Mouse (Mus musculus): ENCODE results near the gene Mmp1b. TPM values are rescaled to one million over a fixed set of nuclear protein-coding genes. Genes with fewer than 3 reads are reported as not detected.

Gene Mmp1b
- polyA plus RNA-seq (2012), result not detected in 2 replicates

GRCm38 (mm10) chr9:7387947-7388346 lies at the start of gene Mmp1b:
TSS of gene Mmp1b (minus strand) at chr9:7388047.

DNA sequence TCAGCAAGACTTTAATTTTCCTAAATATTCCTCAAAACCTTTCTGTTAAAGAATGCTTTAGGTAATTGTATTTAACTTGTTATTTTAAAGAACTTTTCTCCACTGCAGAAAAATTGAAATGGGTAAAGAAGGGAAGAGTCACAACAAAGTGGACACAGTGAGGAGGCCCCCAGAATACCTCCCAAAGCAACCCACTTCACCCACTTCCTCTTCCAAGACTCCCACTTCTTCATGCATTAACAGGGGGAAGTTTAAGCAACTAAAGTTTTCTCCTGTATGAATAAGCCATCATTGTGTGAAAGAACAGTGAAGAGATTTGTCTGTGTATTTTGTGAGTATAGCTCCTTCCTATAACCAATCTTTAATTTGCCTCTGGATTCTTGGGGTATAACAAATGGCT lies 43.7 kb downstream of the Mmp1b start, which contains the start of gene Mmp12:
Mmp12 (plus strand) TSS at position 275 of the 400 bp plus-strand sequence.

Other genes starting within 250 kb of the Mmp1b start
- gene Dync2h1, start 203.6 kb downstream of the Mmp1b start, polyA plus RNA-seq (2012), result 0.06 and 0.30 TPM in 2 replicates
- 123 and 126 TPM in 2 replicates for gene Dcun1d5, start 203.5 kb downstream of the Mmp1b start, polyA plus RNA-seq (2012)
- 0.05 TPM in 1 of 2 replicates, not detected in the other for gene Mmp13, start 115.5 kb downstream of the Mmp1b start, polyA plus RNA-seq (2012)
- not detected in 2 replicates for gene Mmp12, start 43.7 kb downstream of the Mmp1b start, polyA plus RNA-seq (2012)
- not detected in 2 replicates for gene Mmp3, start 57.8 kb upstream of the Mmp1b start, polyA plus RNA-seq (2012)
- gene Mmp10, start 114.3 kb upstream of the Mmp1b start, polyA plus RNA-seq (2012), result not detected in 2 replicates
- gene Mmp8, start 170.4 kb upstream of the Mmp1b start, polyA plus RNA-seq (2012), result 0.68 and 2.5 TPM in 2 replicates
- not detected in 2 replicates for gene Mmp27, start 183.3 kb upstream of the Mmp1b start, polyA plus RNA-seq (2012)
- not detected in 2 replicates for gene Mmp20, start 240.2 kb upstream of the Mmp1b start, polyA plus RNA-seq (2012)

Data from megakaryocyte-erythroid progenitor cell, adult 5 weeks (primary cell).